Mouse (Mus musculus): ENCODE measurements around the gene Igfbpl1. TPM values are rescaled to one million over a fixed set of nuclear protein-coding genes. Genes with fewer than 3 reads are reported as not detected.
A peak's percentile ranks its signal among the peaks of the same experiment; 100 is the strongest.

The Igfbpl1 gene
- total RNA-seq, 2 experiments from 2014 or later: not detected

- no peak for ATAC-seq (replicated peaks; ENCODE audit: low FRiP score, poor library complexity, severe bottlenecking)
These were observed 40.8 kb downstream of the Igfbpl1 start for GRCm38 (mm10) chr4:45785959-45786358.

- ATAC-seq (replicated peaks; ENCODE audit: low FRiP score, poor library complexity, severe bottlenecking): no peak
These were observed 43.1 kb downstream of the Igfbpl1 start for GRCm38 (mm10) chr4:45783671-45784070.

GRCm38 (mm10) chr4:45771619-45772018 lies 55.1 kb downstream of the Igfbpl1 start:
- ATAC-seq (replicated peaks; ENCODE audit: low FRiP score, poor library complexity, severe bottlenecking): no peak

- no peak for ATAC-seq (replicated peaks; ENCODE audit: low FRiP score, poor library complexity, severe bottlenecking)
These were observed 55.5 kb downstream of the Igfbpl1 start for GRCm38 (mm10) chr4:45771173-45771572.

GRCm38 (mm10) chr4:45770638-45771033 lies 56.1 kb downstream of the Igfbpl1 start:
- no peak for ATAC-seq (replicated peaks; ENCODE audit: low FRiP score, poor library complexity, severe bottlenecking)

GRCm38 (mm10) chr4:45769791-45770637 lies 56.7 kb downstream of the Igfbpl1 start:
- no peak for ATAC-seq (replicated peaks; ENCODE audit: low FRiP score, poor library complexity, severe bottlenecking)

GRCm38 (mm10) chr4:45769141-45769540 lies 57.6 kb downstream of the Igfbpl1 start:
- ATAC-seq (replicated peaks; ENCODE audit: low FRiP score, poor library complexity, severe bottlenecking): no peak

- no peak for ATAC-seq (replicated peaks; ENCODE audit: low FRiP score, poor library complexity, severe bottlenecking)
These were observed 58.7 kb downstream of the Igfbpl1 start for GRCm38 (mm10) chr4:45767891-45768558.

- ATAC-seq (replicated peaks; ENCODE audit: low FRiP score, poor library complexity, severe bottlenecking): no peak
These were observed 59.9 kb downstream of the Igfbpl1 start for GRCm38 (mm10) chr4:45766774-45767173.

GRCm38 (mm10) chr4:45765565-45766201 lies 61.0 kb downstream of the Igfbpl1 start:
- no peak for ATAC-seq (replicated peaks; ENCODE audit: low FRiP score, poor library complexity, severe bottlenecking)

GRCm38 (mm10) chr4:45765121-45765564 lies 61.6 kb downstream of the Igfbpl1 start:
- no peak for ATAC-seq (replicated peaks; ENCODE audit: low FRiP score, poor library complexity, severe bottlenecking)

GRCm38 (mm10) chr4:45764141-45764494 lies 62.6 kb downstream of the Igfbpl1 start:
- ATAC-seq (replicated peaks; ENCODE audit: low FRiP score, poor library complexity, severe bottlenecking): peak; percentile 68

- peak; percentile 16; the same call in 1 of the 2 replicates for ATAC-seq (replicated peaks; ENCODE audit: low FRiP score, poor library complexity, severe bottlenecking)
These were observed 63.2 kb downstream of the Igfbpl1 start for GRCm38 (mm10) chr4:45763288-45764140.

- no peak for ATAC-seq (replicated peaks; ENCODE audit: low FRiP score, poor library complexity, severe bottlenecking)
These were observed 64.1 kb downstream of the Igfbpl1 start for GRCm38 (mm10) chr4:45762600-45762999.

Other genes with a start within 250 kb of the Igfbpl1 start
- gene Aldh1b1, start 27.9 kb downstream of the Igfbpl1 start, total RNA-seq (2015; ENCODE audit: low replicate concordance): 1.3 TPM in 2 replicates
- 1.6 and 2.2 TPM in 2 replicates for gene Aldh1b1, start 27.9 kb downstream of the Igfbpl1 start, total RNA-seq (2017; ENCODE audit: low replicate concordance)
- not detected in 2 replicates for gene Stra6l, start 21.7 kb upstream of the Igfbpl1 start, total RNA-seq (2015; ENCODE audit: low replicate concordance)
- gene Stra6l, start 21.7 kb upstream of the Igfbpl1 start, total RNA-seq (2017; ENCODE audit: low replicate concordance): not detected in 2 replicates
- 0.38 and 0.63 TPM in 2 replicates for gene Ccdc180, start 63.4 kb upstream of the Igfbpl1 start, total RNA-seq (2015; ENCODE audit: low replicate concordance)
- gene Ccdc180, start 63.4 kb upstream of the Igfbpl1 start, total RNA-seq (2017; ENCODE audit: low replicate concordance): not detected in 2 replicates
- gene Tdrd7, start 138.4 kb upstream of the Igfbpl1 start, total RNA-seq (2015; ENCODE audit: low replicate concordance): 14.2 and 25.1 TPM in 2 replicates
- 11.4 and 14.9 TPM in 2 replicates for gene Tdrd7, start 138.4 kb upstream of the Igfbpl1 start, total RNA-seq (2017; ENCODE audit: low replicate concordance)
- gene Tmod1, start 212.0 kb upstream of the Igfbpl1 start, total RNA-seq (2015; ENCODE audit: low replicate concordance): 129 and 139 TPM in 2 replicates
- gene Tmod1, start 212.0 kb upstream of the Igfbpl1 start, total RNA-seq (2017; ENCODE audit: low replicate concordance): 146 and 185 TPM in 2 replicates